Mouse (Mus musculus): ENCODE measurements around the gene Cabp1. TPM values are rescaled to one million over a fixed set of nuclear protein-coding genes. Genes with fewer than 3 reads are reported as not detected.
A peak's percentile ranks its signal among the peaks of the same experiment; 100 is the strongest.

The Cabp1 gene
- 1.2 and 1.3 TPM in 2 replicates for polyA plus RNA-seq (2015; fragmentation: Nextera tagmentation; extraction: Ambion mirVana)

DNA sequence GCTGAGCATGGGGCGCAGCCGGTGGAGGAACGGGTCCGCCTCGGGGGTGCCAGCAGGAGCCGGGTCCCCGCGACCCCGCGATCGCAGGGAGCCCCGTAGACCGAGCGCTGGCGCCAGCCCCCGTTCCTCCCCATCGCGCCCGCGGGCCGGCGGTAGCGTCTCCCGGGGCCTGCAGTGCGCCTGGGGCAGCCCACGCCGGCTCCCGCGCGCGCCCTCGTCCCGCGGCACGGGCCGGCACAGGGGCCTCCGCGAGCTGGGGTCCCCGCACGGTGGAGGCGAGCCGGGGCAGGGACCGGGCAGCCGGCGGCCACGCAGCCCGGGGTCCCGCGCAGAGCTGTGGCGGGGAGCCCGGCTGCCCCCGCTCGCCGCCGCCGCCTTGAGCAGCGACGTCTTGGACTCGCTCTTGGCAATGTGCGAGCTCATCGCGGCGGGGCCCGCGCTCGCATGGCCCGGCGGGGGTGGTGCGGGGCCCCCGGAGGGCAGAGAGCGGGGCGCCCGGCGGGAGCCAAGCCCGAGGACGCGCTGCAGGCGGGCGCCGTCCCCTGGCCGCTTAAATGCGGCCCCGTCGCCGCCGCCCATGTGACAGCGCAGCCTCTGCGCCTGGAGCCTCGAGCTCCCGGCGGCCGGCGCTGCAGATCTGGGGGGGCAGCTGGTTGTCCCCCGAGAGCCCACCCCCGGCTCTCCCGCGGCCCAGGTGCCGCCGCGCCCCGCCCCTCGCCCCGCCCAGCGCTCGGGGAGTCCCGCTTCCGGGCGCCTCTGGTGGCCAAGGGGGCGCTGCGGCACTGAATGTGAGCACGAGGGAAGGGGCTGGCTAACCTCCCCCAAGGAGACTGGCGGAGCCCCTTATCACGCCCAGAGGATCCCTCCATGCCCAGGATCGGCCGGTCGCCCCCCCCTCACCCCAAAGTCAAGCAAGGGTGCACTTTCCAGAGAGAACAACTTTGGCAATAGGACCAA is at the start of gene Cabp1:
Gene Cabp1 (minus strand): TSS at position 713 of the 957 bp plus-strand sequence.
- Histone ChIP-seq H3K27me3 (peaks cover 67% of the 10 kb centered on the region), H3K36me3 (no peaks in the 10 kb centered on the region), H3K4me3 (peak within 1 kb of the TSS; percentile 56), H3K27ac (no peak within 1 kb of the TSS), H3K9me3 (no peaks in the 10 kb centered on the region), H3K4me2 (peak within 1 kb of the TSS; percentile 100), H3K4me1 (peaks cover 26% of the 10 kb centered on the region), H3K9ac (peak within 1 kb of the TSS; percentile 28)
- under 1% methylated on average over 110 of the region's 116 CpGs for WGBS
- peak; percentile 36 for ATAC-seq (ENCODE audit: insufficient number of reproducible peaks, low FRiP score, low TSS enrichment, low read depth)

DNA sequence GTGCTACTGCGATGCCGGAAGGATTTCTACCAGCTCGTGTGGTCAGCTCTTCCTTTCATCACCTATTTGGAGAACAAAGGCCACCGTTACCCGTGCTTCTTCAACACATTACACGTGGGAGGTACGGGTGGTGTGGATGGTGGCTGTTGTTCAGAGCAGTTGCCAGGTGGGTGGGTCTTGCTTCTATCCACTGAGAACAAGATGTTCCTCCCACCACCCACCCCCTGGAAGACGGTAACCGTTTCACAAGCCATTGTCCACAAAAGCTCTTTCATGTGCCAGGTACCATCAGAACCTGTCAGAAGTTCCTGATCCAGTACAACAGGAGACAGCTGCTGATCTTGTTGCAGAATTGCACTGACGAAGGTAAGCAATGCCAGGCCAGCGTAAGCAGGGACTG is 46.0 kb upstream of the Cabp1 start:
- no peak overlapping the region for H3K4me2 ChIP-seq
- no peaks in the 10 kb centered on the region for H3K9me3 ChIP-seq
- H3K36me3 ChIP-seq, result peaks cover 56% of the 10 kb centered on the region
- peaks cover 1% of the 10 kb centered on the region; the same call in 1 of the 2 replicates for H3K27me3 ChIP-seq
- H3K9ac ChIP-seq, result no peak overlapping the region
- peaks cover 16% of the 10 kb centered on the region for H3K4me1 ChIP-seq
- 84% methylated on average over 11 of the region's 11 CpGs for WGBS
- H3K27ac ChIP-seq, result no peak overlapping the region
- no peak overlapping the region for H3K4me3 ChIP-seq
- ATAC-seq (ENCODE audit: insufficient number of reproducible peaks, low FRiP score, low TSS enrichment, low read depth), result no peak

DNA sequence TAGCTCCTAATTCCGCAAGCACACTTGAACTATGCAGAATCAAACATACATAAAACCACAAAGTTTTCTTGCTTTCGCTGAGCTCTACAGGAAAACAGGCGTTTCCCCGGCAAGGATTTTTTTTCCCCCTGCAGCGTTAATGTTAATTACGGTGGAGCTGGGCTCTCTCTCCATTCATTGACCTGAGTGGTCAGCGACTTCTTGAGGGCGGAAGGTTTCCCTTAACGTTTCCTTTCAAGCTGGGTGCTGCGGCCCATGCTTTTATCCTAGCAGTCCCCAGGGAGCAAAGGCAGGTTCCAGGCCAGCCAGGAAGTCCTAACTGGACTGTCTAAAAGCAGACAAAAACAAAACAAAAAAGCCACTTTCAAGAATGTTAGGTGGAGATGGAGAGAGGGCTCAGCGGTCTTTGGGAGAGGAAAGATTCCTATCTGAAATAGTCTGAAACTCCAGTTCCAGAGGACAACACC is 44.6 kb upstream of the Cabp1 start:
- no peak for ATAC-seq (ENCODE audit: insufficient number of reproducible peaks, low FRiP score, low TSS enrichment, low read depth)
- Histone ChIP-seq H3K4me2 (peak overlapping the region; percentile 80), H3K9ac (no peak overlapping the region), H3K36me3 (peaks cover 42% of the 10 kb centered on the region), H3K9me3 (no peaks in the 10 kb centered on the region), H3K27ac (no peak overlapping the region), H3K27me3 (peaks cover 10% of the 10 kb centered on the region; the same call in 1 of the 2 replicates), H3K4me3 (peak overlapping the region; percentile 80), H3K4me1 (peaks cover 19% of the 10 kb centered on the region)
- 5% methylated on average over 11 of the region's 11 CpGs for WGBS

GRCm38 (mm10) chr5:115237803-115238728 is 43.9 kb upstream of the Cabp1 start:
- Histone ChIP-seq H3K27ac (peak overlapping the region; percentile 69), H3K9me3 (no peaks in the 10 kb centered on the region), H3K9ac (peak overlapping the region; percentile 63), H3K4me1 (peaks cover 19% of the 10 kb centered on the region), H3K36me3 (peaks cover 35% of the 10 kb centered on the region), H3K4me2 (peak overlapping the region; percentile 80), H3K27me3 (peaks cover 10% of the 10 kb centered on the region; the same call in 1 of the 2 replicates), H3K4me3 (peak overlapping the region; percentile 80)
- ATAC-seq (ENCODE audit: insufficient number of reproducible peaks, low FRiP score, low TSS enrichment, low read depth), result peak; percentile 78; the same call in 1 of the 2 replicates
- WGBS, result under 1% methylated on average over 88 of the region's 88 CpGs

- WGBS, result 1% methylated on average over 21 of the region's 21 CpGs
- H3K27me3 ChIP-seq, result peaks cover 20% of the 10 kb centered on the region; the same call in 1 of the 2 replicates
- no peaks in the 10 kb centered on the region for H3K9me3 ChIP-seq
- H3K36me3 ChIP-seq, result peaks cover 12% of the 10 kb centered on the region
- peak within 1 kb of the TSS; percentile 58 for H3K4me3 ChIP-seq
- ATAC-seq (ENCODE audit: insufficient number of reproducible peaks, low FRiP score, low TSS enrichment, low read depth), result peak; percentile 56; the same call in 1 of the 2 replicates
- H3K4me1 ChIP-seq, result peaks cover 26% of the 10 kb centered on the region
- H3K4me2 ChIP-seq, result peak within 1 kb of the TSS; percentile 93
- peak within 1 kb of the TSS; percentile 56 for H3K9ac ChIP-seq
- H3K27ac ChIP-seq, result peak within 1 kb of the TSS; percentile 33; the same call in 1 of the 2 replicates
These were observed 41.6 kb upstream of the Cabp1 start, which contains the start of gene Pop5 for GRCm38 (mm10) chr5:115235786-115236263. Gene Pop5 (plus strand): TSS chr5:115235836.

DNA sequence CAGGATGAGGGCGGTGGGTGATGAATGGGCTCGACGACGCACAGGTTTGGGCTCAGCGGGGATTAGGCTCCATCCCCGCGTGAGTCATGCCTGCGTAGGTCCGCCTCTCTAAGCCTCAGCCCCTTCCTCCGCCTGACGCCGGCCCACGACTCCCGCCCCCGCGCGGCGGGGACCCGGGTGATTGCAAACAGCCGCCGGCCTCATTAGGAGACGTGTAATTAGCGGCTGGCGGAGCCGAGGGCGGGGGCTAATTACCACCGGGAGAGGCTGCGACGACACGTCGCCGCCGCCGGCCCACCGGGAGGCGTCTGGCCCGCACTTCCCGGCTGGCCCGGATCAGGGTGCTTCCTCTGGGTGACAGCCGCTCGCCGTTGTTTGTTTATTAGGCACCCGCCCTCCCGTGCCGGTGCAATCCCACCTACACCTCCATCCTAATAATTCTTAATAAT is 41.2 kb upstream of the Cabp1 start:
- Histone ChIP-seq H3K9ac (peak overlapping the region; percentile 56), H3K9me3 (no peaks in the 10 kb centered on the region), H3K27ac (peak overlapping the region; percentile 33; the same call in 1 of the 2 replicates), H3K4me2 (peak overlapping the region; percentile 93), H3K4me3 (peak overlapping the region; percentile 58), H3K27me3 (peaks cover 20% of the 10 kb centered on the region; the same call in 1 of the 2 replicates), H3K4me1 (peaks cover 26% of the 10 kb centered on the region), H3K36me3 (peaks cover 7% of the 10 kb centered on the region)
- ATAC-seq (ENCODE audit: insufficient number of reproducible peaks, low FRiP score, low TSS enrichment, low read depth), result no peak; the same call in 1 of the 2 replicates
- 0% methylated on average over 45 of the region's 45 CpGs for WGBS

- Histone ChIP-seq H3K4me1 (peaks cover 26% of the 10 kb centered on the region), H3K9me3 (no peaks in the 10 kb centered on the region), H3K4me3 (no peak overlapping the region), H3K4me2 (no peak overlapping the region), H3K36me3 (no peaks in the 10 kb centered on the region), H3K27ac (no peak overlapping the region), H3K27me3 (peaks cover 20% of the 10 kb centered on the region; the same call in 1 of the 2 replicates), H3K9ac (no peak overlapping the region)
- ATAC-seq (ENCODE audit: insufficient number of reproducible peaks, low FRiP score, low TSS enrichment, low read depth), result no peak
- WGBS, result 53% methylated on average over 6 of the region's 6 CpGs
These were observed 40.3 kb upstream of the Cabp1 start for GRCm38 (mm10) chr5:115234519-115234918.

- H3K4me2 ChIP-seq, result no peak overlapping the region
- H3K9me3 ChIP-seq, result no peaks in the 10 kb centered on the region
- no peak overlapping the region for H3K4me3 ChIP-seq
- H3K36me3 ChIP-seq, result no peaks in the 10 kb centered on the region
- no peak overlapping the region for H3K27ac ChIP-seq
- WGBS, result 91% methylated on average over 14 of the region's 14 CpGs
- H3K27me3 ChIP-seq, result peaks cover 20% of the 10 kb centered on the region; the same call in 1 of the 2 replicates
- H3K4me1 ChIP-seq, result peaks cover 19% of the 10 kb centered on the region
- no peak overlapping the region for H3K9ac ChIP-seq
- no peak for ATAC-seq (ENCODE audit: insufficient number of reproducible peaks, low FRiP score, low TSS enrichment, low read depth)
These were observed 39.0 kb upstream of the Cabp1 start for GRCm38 (mm10) chr5:115233031-115233780.

- no peak overlapping the region for H3K27ac ChIP-seq
- WGBS, result 44% methylated on average over 6 of the region's 6 CpGs
- no peak for ATAC-seq (ENCODE audit: insufficient number of reproducible peaks, low FRiP score, low TSS enrichment, low read depth)
- peaks cover 20% of the 10 kb centered on the region; the same call in 1 of the 2 replicates for H3K27me3 ChIP-seq
- H3K4me1 ChIP-seq, result peaks cover 19% of the 10 kb centered on the region
- no peak overlapping the region for H3K4me2 ChIP-seq
- H3K4me3 ChIP-seq, result no peak overlapping the region
- no peak overlapping the region for H3K9ac ChIP-seq
- no peaks in the 10 kb centered on the region for H3K36me3 ChIP-seq
- H3K9me3 ChIP-seq, result no peaks in the 10 kb centered on the region
These were observed 38.3 kb upstream of the Cabp1 start for GRCm38 (mm10) chr5:115232516-115232915.

DNA sequence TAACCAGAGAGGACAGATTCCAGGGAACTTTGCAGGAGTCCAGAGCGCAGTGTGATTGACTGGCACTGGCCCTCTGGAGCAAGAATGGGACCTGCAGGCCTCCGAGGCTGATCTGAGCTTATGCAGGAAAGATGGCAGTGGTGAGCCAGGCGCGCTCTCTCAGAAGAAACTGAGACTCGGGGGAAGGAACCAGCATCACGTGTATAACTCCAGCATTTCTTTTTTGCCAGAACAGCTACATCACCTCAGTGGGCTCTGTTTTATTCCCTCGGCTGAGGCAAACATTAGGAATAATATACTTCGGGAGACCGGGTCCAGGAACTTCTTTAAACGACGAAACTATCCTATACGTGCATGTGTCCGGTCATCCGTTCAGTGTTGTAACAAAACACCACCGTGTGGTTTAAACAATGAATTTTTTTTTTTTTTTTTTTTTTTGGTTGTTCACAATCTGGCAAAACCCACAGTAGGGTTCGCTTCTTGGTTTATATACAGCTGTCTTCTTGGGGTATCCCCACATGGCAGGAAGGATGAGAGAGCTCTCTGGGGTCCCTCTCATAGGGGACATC is 37.5 kb upstream of the Cabp1 start:
- no peak overlapping the region for H3K9ac ChIP-seq
- no peaks in the 10 kb centered on the region for H3K36me3 ChIP-seq
- no peak overlapping the region for H3K27ac ChIP-seq
- no peak for ATAC-seq (ENCODE audit: insufficient number of reproducible peaks, low FRiP score, low TSS enrichment, low read depth)
- WGBS, result 28% methylated on average over 16 of the region's 16 CpGs
- H3K4me3 ChIP-seq, result no peak overlapping the region
- peaks cover 19% of the 10 kb centered on the region for H3K4me1 ChIP-seq
- H3K27me3 ChIP-seq, result peaks cover 20% of the 10 kb centered on the region; the same call in 1 of the 2 replicates
- no peak overlapping the region for H3K4me2 ChIP-seq
- H3K9me3 ChIP-seq, result no peaks in the 10 kb centered on the region
